Mouse (Mus musculus): ENCODE measurements around the gene Pah. TPM values are rescaled to one million over a fixed set of nuclear protein-coding genes. Genes with fewer than 3 reads are reported as not detected.

Gene Pah
- under 1 TPM in 2 of 4 experiments, not detected in 2; 0.52 to 0.86 TPM for total RNA-seq (2022)

- DNase-seq, result no peak
Measured at GRCm38 (mm10) chr10:87521646-87522045, at the start of gene Pah. Gene Pah, plus strand, starts transcription at chr10:87521795.

GRCm38 (mm10) chr10:87473475-87474131 lies 48.0 kb upstream of the Pah start:
- DNase-seq, result no peak

- no peak for DNase-seq
Measured at GRCm38 (mm10) chr10:87474971-87475370, 46.6 kb upstream of the Pah start.

GRCm38 (mm10) chr10:87477895-87478294 lies 43.7 kb upstream of the Pah start:
- no peak for DNase-seq

- DNase-seq, result no peak
Measured at GRCm38 (mm10) chr10:87484831-87485720, 36.5 kb upstream of the Pah start.

GRCm38 (mm10) chr10:87485721-87486620 lies 35.6 kb upstream of the Pah start:
- no peak for DNase-seq

- peak; percentile 40 for DNase-seq
Measured at GRCm38 (mm10) chr10:87488429-87489145, 33.0 kb upstream of the Pah start.

GRCm38 (mm10) chr10:87489246-87490009 lies 32.2 kb upstream of the Pah start:
- no peak for DNase-seq

- no peak for DNase-seq
Measured at GRCm38 (mm10) chr10:87490328-87490727, 31.3 kb upstream of the Pah start.

- no peak for DNase-seq
Measured at GRCm38 (mm10) chr10:87491485-87492040, 30.0 kb upstream of the Pah start.

GRCm38 (mm10) chr10:87492332-87492660 lies 29.3 kb upstream of the Pah start:
- DNase-seq, result no peak

- DNase-seq, result peak; percentile 38
Measured at GRCm38 (mm10) chr10:87492661-87493551, 28.7 kb upstream of the Pah start.

GRCm38 (mm10) chr10:87493576-87493975 lies 28.0 kb upstream of the Pah start, which contains the start of gene Ascl1:
Gene Ascl1, minus strand, starts transcription at chr10:87493660.
- DNase-seq, result no peak

- no peak for DNase-seq
Measured at GRCm38 (mm10) chr10:87494176-87494575, 27.4 kb upstream of the Pah start.

GRCm38 (mm10) chr10:87494596-87494995 lies 27.0 kb upstream of the Pah start:
- peak; percentile 38 for DNase-seq

GRCm38 (mm10) chr10:87497056-87497455 lies 24.5 kb upstream of the Pah start:
- no peak for DNase-seq

- DNase-seq, result no peak
Measured at GRCm38 (mm10) chr10:87500926-87501658, 20.5 kb upstream of the Pah start.

- no peak for DNase-seq
Measured at GRCm38 (mm10) chr10:87501659-87502042, 19.9 kb upstream of the Pah start.

GRCm38 (mm10) chr10:87502283-87502682 lies 19.3 kb upstream of the Pah start:
- DNase-seq, result no peak
